Mouse (Mus musculus): ENCODE results near the gene Il10rb. TPM values are rescaled to one million over a fixed set of nuclear protein-coding genes. Genes with fewer than 3 reads are reported as not detected.

Il10rb gene
- total RNA-seq, 2 experiments from 2014 or later: 9.8 to 9.9 TPM

- DNase-seq (ENCODE audit: low spot score in 2 of 2): no peak
Measured at GRCm38 (mm10) chr16:91448088-91448487, 42.1 kb downstream of the Il10rb start.

- no peak for DNase-seq (ENCODE audit: low spot score in 2 of 2)
Measured at GRCm38 (mm10) chr16:91448895-91449294, 42.9 kb downstream of the Il10rb start.

- no peak for DNase-seq (ENCODE audit: low spot score in 2 of 2)
Measured at GRCm38 (mm10) chr16:91450137-91451064, 44.4 kb downstream of the Il10rb start.

GRCm38 (mm10) chr16:91451949-91452348 is 46.0 kb downstream of the Il10rb start:
- no peak for DNase-seq (ENCODE audit: low spot score in 2 of 2)

- DNase-seq (ENCODE audit: low spot score in 2 of 2): no peak
Measured at GRCm38 (mm10) chr16:91452363-91452896, 46.5 kb downstream of the Il10rb start.

GRCm38 (mm10) chr16:91455868-91456267 is 49.9 kb downstream of the Il10rb start:
- DNase-seq (ENCODE audit: low spot score in 2 of 2): no peak

- no peak for DNase-seq (ENCODE audit: low spot score in 2 of 2)
Measured at GRCm38 (mm10) chr16:91458301-91458746, 52.4 kb downstream of the Il10rb start.

- no peak for DNase-seq (ENCODE audit: low spot score in 2 of 2)
Measured at GRCm38 (mm10) chr16:91458976-91459375, 53.0 kb downstream of the Il10rb start.

- DNase-seq (ENCODE audit: low spot score in 2 of 2): no peak
Measured at GRCm38 (mm10) chr16:91459396-91459795, 53.4 kb downstream of the Il10rb start.

GRCm38 (mm10) chr16:91459841-91460370 is 53.9 kb downstream of the Il10rb start:
- DNase-seq (ENCODE audit: low spot score in 2 of 2): no peak

- DNase-seq (ENCODE audit: low spot score in 2 of 2): no peak
Measured at GRCm38 (mm10) chr16:91461066-91461638, 55.2 kb downstream of the Il10rb start.

- no peak for DNase-seq (ENCODE audit: low spot score in 2 of 2)
Measured at GRCm38 (mm10) chr16:91461773-91462181, 55.8 kb downstream of the Il10rb start.

- no peak for DNase-seq (ENCODE audit: low spot score in 2 of 2)
Measured at GRCm38 (mm10) chr16:91462644-91463043, 56.7 kb downstream of the Il10rb start.

- DNase-seq (ENCODE audit: low spot score in 2 of 2): no peak
Measured at GRCm38 (mm10) chr16:91463400-91463799, 57.4 kb downstream of the Il10rb start.

- DNase-seq (ENCODE audit: low spot score in 2 of 2): no peak
Measured at GRCm38 (mm10) chr16:91463836-91464400, 58.0 kb downstream of the Il10rb start.

- DNase-seq (ENCODE audit: low spot score in 2 of 2): peak; percentile 79 to 82
Measured at GRCm38 (mm10) chr16:91464594-91465504, 58.9 kb downstream of the Il10rb start.

- DNase-seq (ENCODE audit: low spot score in 2 of 2): no peak
Measured at GRCm38 (mm10) chr16:91465505-91466240, 59.7 kb downstream of the Il10rb start.

- DNase-seq (ENCODE audit: low spot score in 2 of 2): no peak
Measured at GRCm38 (mm10) chr16:91466566-91466965, 60.6 kb downstream of the Il10rb start.

- DNase-seq (ENCODE audit: low spot score in 2 of 2): no peak
Measured at GRCm38 (mm10) chr16:91470470-91470869, 64.5 kb downstream of the Il10rb start.

GRCm38 (mm10) chr16:91471481-91471880 is 65.5 kb downstream of the Il10rb start:
- DNase-seq (ENCODE audit: low spot score in 2 of 2): no peak
